Mouse (Mus musculus): Measurements from ENCODE around the gene Dock8.

The Dock8 gene

GRCm38 (mm10) chr19:24999201-24999886 lies at the start of gene Dock8:
Dock8 (plus strand) TSS chr19:24999534.
- peak; percentile 43 for DNase-seq

- peak; percentile 34 for DNase-seq
Observed at GRCm38 (mm10) chr19:24958531-24958930, 40.8 kb upstream of the Dock8 start.

GRCm38 (mm10) chr19:24961172-24961962 lies 38.0 kb upstream of the Dock8 start, which contains the start of gene Cbwd1:
Cbwd1 (minus strand) TSS chr19:24961610.
- DNase-seq, result peak; percentile 97

GRCm38 (mm10) chr19:24966203-24966602 lies 33.1 kb upstream of the Dock8 start:
- DNase-seq, result no peak

GRCm38 (mm10) chr19:24966941-24967340 lies 32.4 kb upstream of the Dock8 start:
- DNase-seq, result no peak

DNA sequence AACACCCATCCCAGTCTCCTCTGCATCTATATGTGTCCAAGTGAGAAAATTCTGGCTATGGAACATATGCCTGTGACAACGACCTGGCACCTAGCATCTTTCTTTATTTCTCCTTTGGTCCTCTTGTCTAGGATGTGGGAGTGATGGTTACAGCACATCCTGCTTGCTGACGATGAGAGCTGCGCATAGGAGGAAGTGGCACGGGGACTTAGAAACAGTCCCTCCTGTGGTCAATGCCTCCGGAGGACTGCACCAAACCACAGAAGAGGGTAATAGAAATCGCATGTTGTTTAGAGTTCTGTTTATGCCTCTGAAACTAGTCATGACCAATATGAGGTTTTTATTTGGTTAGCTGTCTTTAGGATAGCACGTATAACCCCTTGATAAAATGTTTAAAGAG lies 28.0 kb upstream of the Dock8 start:
- DNase-seq, result no peak

DNA sequence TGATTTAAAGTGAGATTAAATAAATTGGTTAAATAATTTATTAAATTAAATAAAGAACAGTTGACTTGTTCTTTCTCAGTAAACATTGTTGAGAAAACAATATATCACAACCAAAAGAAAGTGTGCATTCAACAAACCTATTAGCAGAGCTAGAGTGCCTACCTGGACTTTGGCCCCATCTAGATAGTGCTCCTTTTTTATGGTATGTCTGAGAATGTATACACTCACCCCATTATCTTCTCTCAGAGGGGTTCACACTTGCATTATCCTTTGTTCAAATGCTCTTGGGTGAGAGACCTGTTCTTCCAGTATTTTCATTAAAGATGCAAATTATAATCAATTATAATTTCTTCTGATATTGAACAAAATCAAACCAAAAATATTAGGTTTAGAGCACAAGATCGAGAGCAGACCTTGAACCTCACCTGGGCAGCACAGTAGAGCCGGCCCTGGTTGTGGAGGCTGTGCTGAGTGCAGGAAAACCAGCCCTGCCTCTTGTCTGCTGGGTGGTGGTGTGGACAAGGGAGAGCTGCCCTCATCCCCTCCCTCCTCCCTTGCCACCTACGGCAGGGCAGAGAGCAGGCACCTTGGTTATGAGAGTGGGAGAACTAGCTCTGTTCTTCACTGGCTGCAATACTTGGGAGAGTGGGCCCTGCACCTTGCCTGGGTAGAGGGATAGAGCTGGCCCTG lies 26.5 kb upstream of the Dock8 start:
- no peak for DNase-seq

- no peak for DNase-seq
Observed at GRCm38 (mm10) chr19:24977991-24978390, 21.3 kb upstream of the Dock8 start.

DNA sequence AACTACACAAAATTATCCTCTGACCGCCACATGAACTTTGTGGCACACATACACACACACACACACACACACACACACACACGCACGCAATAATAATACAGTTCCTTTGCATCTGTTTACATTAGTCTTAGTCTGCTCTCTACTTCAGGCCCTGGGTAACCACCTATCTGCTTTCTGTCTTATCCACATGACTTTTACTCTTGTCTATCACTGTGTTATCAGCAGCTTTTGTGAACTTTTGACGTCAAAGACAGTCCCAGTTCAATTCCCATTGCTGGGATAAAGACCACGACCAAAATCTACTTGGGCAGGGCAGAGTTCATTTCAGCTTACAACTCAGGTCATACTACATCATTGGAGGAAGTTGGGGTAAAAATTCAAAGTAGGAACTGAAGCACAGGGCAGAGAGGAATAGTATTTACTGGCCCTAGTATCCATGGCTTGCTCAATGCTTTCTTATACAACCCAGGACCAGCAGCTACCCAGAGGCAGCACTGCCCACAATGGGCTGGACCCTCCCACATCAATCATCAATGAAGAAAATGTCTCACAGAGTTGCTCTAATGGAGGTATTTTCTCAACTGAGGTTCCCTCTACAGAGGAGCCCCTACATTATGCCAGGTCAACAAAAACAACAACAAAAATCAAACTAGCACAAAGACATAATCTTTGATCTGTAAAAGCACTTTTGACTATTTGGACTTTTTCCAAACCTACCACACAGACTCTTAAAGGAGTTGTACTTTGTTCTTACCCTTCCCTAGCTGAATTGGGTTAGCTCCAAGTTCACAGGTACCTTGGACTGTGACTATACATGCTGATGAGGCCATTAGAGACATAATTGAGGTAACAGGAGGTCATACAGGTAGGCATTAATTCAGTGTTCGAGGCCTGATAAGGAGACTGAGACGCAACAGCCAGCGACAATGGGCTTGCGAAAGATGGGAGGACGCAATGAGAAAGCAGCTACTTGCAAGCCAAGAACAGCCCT lies 20.2 kb upstream of the Dock8 start:
- DNase-seq, result no peak

DNA sequence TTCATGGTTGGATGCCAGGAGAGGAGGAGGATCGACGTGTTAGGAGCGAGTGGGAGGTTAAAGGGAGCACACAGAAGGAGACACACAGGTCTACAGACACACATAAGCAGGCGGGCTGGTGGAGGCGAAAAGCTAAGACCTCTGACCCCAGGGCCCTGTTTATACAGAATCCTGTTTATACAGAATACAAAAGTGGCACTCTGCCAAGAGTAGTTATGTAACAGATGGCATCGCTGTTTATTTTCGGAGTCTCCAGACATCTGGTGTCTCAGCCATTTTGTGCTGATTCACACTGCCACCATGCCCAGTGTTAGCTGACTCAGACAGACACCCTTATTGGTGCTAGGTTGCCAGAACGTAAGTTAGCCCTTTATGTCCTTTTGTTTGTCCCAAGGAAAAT lies 18.0 kb upstream of the Dock8 start:
- peak; percentile 51 for DNase-seq

DNA sequence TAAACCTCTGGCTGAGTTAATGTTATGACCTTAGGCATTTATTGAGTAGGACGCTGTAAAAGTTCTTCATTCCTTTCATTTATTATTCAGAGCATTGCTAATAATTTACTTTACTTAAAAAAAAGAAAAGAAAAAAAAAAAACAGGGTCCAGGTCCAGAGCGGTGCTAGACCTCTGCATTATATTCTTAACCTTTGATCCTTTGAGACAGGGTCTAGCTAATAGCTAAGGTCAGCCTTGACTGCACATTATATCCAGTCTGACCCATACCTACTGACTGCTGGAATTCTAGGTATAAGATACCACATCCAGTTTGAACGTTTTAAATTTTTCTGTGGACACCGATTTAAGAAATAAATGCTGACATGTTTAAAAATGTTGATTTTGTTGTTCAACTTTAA lies 16.3 kb upstream of the Dock8 start:
- no peak for DNase-seq

DNA sequence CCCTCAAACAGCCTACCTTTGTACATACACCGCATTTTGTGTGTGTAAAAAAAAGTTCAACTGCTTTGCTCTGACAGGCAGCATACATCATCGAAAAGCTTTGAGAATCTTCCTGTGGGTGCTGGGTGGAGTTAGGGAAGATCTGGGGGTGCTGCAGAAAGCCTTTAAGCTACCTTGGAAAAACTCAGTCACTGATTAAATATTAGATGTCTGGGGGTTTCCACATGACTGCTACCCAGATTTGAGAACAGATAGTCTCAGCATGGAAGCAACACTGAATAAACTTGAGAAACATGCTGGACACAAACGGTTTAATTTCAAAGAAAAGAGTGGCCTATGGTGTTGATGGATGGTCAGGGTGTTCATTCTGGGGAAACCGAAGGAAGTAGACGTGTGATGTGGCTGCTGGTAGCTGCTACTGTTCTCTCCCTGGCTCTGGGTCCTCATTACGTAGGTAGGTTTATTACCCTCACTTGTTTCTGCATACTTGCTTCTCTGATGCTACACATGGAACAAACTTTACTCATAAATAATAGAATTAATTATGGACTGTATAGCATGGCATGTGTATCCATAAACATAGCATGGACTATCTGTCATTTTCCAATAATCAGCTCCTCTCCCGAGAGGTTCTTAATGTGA lies 15.4 kb upstream of the Dock8 start:
- DNase-seq, result no peak

- no peak for DNase-seq
Observed at GRCm38 (mm10) chr19:24985045-24985444, 14.3 kb upstream of the Dock8 start.

DNA sequence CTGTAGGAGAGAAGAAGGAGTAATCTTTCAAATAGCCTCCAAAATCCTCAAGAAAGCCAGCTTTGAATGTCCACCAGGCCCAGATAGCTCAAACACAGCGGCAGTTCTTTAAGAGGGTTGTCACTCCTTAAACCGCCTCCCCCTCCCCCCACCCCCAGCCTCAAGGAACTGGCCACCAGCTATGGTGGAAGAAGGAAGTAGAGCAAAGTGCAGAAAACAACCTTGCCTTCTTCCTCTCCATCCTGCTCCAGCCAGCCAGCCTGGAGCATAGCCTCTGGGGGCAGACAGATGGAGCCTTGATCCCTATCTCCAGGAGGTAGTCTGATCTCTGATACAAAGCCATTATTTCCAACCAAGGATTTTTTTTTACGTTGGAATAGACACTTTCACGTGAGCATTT lies 12.0 kb upstream of the Dock8 start:
- no peak for DNase-seq

- no peak for DNase-seq
Observed at GRCm38 (mm10) chr19:24988831-24989230, 10.5 kb upstream of the Dock8 start.

GRCm38 (mm10) chr19:24990138-24990822 lies 9.1 kb upstream of the Dock8 start:
- no peak for DNase-seq

GRCm38 (mm10) chr19:24993526-24993925 lies 5.8 kb upstream of the Dock8 start:
- DNase-seq, result no peak

DNA sequence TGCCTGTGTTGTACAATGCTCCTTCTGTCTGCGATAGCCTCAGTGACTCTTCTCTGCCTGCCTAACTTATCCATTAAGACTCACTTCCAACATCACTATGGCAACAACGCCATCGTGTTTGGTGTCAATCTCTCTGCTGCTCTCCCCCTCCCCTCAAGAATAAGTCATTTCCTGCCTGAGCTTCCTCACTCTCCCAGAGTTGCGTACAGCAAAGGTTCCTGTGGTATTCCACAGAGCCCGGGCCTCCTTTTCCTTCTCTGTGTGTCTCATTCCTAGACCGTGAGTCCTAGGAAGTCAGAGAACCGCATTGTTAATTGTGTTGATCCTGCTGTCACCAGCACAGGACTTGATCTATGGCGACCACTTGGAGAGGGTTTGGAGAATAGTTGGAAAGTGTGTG lies 4.4 kb upstream of the Dock8 start:
- DNase-seq, result no peak

- DNase-seq, result no peak
Observed at GRCm38 (mm10) chr19:24996815-24997704, 2.3 kb upstream of the Dock8 start.

DNA sequence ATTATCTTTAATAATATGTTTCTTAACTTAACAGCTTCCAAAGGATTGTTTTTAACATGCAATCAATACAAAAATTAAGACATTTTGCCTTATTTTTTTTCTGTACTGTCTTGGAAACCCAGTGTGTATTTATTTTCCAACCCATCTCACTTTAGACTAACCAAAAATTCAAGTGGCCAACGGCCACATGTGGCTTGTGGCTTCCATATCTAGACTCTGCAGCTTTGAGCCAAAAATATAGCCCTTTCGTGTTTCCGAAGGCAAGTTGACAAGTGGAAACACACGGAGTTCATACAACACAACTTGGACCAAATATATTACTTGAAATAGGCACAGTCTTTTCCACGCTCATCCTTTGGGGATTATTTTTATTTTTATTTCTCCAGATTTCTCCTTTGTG lies 773 bp upstream of the Dock8 start:
- DNase-seq, result no peak

All from right cerebral cortex, adult 18-20 months (tissue).